Mouse (Mus musculus) forebrain, embryonic 14.5 days (tissue): ENCODE results near the gene Cd302. TPM values are rescaled to one million over a fixed set of nuclear protein-coding genes. Genes with fewer than 3 reads are reported as not detected.

Experiments
- ATAC-seq: fragments of 200-750 bp; cut with Nextera tagmentation; 2 replicates; pipeline ENCODE4 v1.8.0; 2017; ENCODE audit warnings: mild to moderate bottlenecking, moderate library complexity
- DNase-seq: peaks from one replicate; pipeline ENCODE4 v3.0.0-alpha.2; 2015; ENCODE audit warnings: low spot score
- H3K27ac ChIP-seq: fragments of 300-500 bp; sonication (generic); 2 replicates; pipeline ENCODE4 v1.5.1; 2014; ENCODE audit warnings: low read depth, mild to moderate bottlenecking, control low read depth, low read length, moderate library complexity
- H3K27me3 ChIP-seq: fragments of 300-500 bp; sonication (generic); replicated peaks from 2 replicates; pipeline ENCODE4 v1.6.1; 2014; ENCODE audit warnings: low read length, control low read depth, mixed read lengths; ENCODE audit not compliant: control insufficient read depth, insufficient read depth
- H3K36me3 ChIP-seq: fragments of 300-500 bp; sonication (generic); 2 replicates; pipeline ENCODE4 v1.6.1; 2014; ENCODE audit warnings: low read length, control low read depth; ENCODE audit not compliant: control insufficient read depth, insufficient read depth
- H3K4me1 ChIP-seq: fragments of 300-500 bp; sonication (generic); 2 replicates; pipeline ENCODE4 v1.6.1; 2014; ENCODE audit warnings: antibody characterized with exemption, low read length, control low read depth; ENCODE audit not compliant: control insufficient read depth, insufficient read depth
- H3K4me2 ChIP-seq: fragments of 300-500 bp; sonication (generic); 2 replicates; pipeline ENCODE4 v1.6.1; 2014; ENCODE audit warnings: mild to moderate bottlenecking, control low read depth, low read length
- H3K4me3 ChIP-seq: fragments of 300-500 bp; sonication (generic); 2 replicates; pipeline ENCODE4 v1.5.1; 2014; ENCODE audit warnings: low read depth, low read length, control low read depth
- H3K9ac ChIP-seq: fragments of 300-500 bp; sonication (generic); 2 replicates; pipeline ENCODE4 v1.6.1; 2014; ENCODE audit warnings: mild to moderate bottlenecking, low read length, control low read depth, moderate library complexity
- H3K9me3 ChIP-seq: fragments of 300-500 bp; sonication (generic); replicated peaks from 2 replicates; pipeline ENCODE4 v1.6.1; 2016; ENCODE audit warnings: low read length, control low read depth, mixed read lengths; ENCODE audit not compliant: control insufficient read depth
- WGBS: fragments of 180-500 bp; shearing (Covaris S2); extraction: QIAGEN DNeasy Blood & Tissue Kit; methylation state at CpG from one replicate; pipeline ENCODE4 v1.1.7; 2014; 5-methylcytosine and 5-hydroxymethylcytosine counted together
- polyA plus RNA-seq: library from polyadenylated mRNA; unstranded; fragments of >200 nt; fragmentation: Nextera tagmentation; extraction: Ambion mirVana; gene quantifications from 2 replicates; pipeline ENCODE4 v1.2.1, GENCODE M21; 2014

The Cd302 gene
- polyA plus RNA-seq, 1 experiment from 2014 or later, result 12.6 TPM

- 90% methylated on average over 2 of the region's 2 CpGs for WGBS
- Histone ChIP-seq H3K4me3 (no peak overlapping the region), H3K36me3 (peaks cover 46% of the 10 kb centered on the region), H3K4me2 (no peak overlapping the region), H3K4me1 (no peaks in the 10 kb centered on the region), H3K9me3 (no peaks in the 10 kb centered on the region), H3K27me3 (no peaks in the 10 kb centered on the region), H3K9ac (no peak overlapping the region), H3K27ac (no peak overlapping the region)
- no peak for DNase-seq
- no peak for ATAC-seq
Measured at GRCm38 (mm10) chr2:60230361-60230760, 53.9 kb downstream of the Cd302 start.

GRCm38 (mm10) chr2:60228470-60228869 is 55.8 kb downstream of the Cd302 start:
- H3K4me2 ChIP-seq, result no peak overlapping the region
- no peak overlapping the region for H3K4me3 ChIP-seq
- WGBS, result 19% methylated on average over 1 of the region's 1 CpGs
- H3K9me3 ChIP-seq, result no peaks in the 10 kb centered on the region
- no peak overlapping the region for H3K9ac ChIP-seq
- DNase-seq (no peak), ATAC-seq (no peak)
- no peaks in the 10 kb centered on the region for H3K27me3 ChIP-seq
- H3K27ac ChIP-seq, result no peak overlapping the region
- H3K36me3 ChIP-seq, result peaks cover 31% of the 10 kb centered on the region
- no peaks in the 10 kb centered on the region for H3K4me1 ChIP-seq

- DNase-seq, result no peak
- H3K4me1 ChIP-seq, result no peaks in the 10 kb centered on the region
- no peaks in the 10 kb centered on the region for H3K27me3 ChIP-seq
- H3K4me2 ChIP-seq, result no peak overlapping the region
- 77% methylated on average over 1 of the region's 1 CpGs for WGBS
- H3K4me3 ChIP-seq, result no peak overlapping the region
- H3K9ac ChIP-seq, result no peak overlapping the region
- no peaks in the 10 kb centered on the region for H3K36me3 ChIP-seq
- H3K27ac ChIP-seq, result no peak overlapping the region
- H3K9me3 ChIP-seq, result no peaks in the 10 kb centered on the region
- no peak for ATAC-seq
Measured at GRCm38 (mm10) chr2:60223489-60223888, 60.8 kb downstream of the Cd302 start.

DNA sequence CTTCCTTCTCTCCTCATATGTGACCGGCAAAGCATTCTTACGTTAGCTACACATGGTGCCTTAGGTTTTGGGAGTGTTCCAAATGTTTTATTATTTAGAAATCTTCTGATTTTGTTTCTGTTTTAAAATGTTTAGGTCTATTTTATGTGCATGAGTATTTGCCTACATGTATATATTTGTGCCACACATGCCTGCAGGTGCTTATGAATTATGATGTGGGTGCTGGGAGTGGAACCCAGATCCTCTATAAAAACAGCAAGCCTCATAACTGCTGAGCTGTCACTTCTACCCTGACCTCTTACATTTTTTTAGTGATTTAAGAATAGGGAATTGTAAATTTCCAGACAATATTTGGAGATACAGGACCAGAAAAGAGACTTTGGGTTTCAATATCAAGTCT is 62.3 kb downstream of the Cd302 start:
- no peak for ATAC-seq
- H3K27me3 ChIP-seq, result no peaks in the 10 kb centered on the region
- no peak overlapping the region for H3K4me2 ChIP-seq
- no peaks in the 10 kb centered on the region for H3K9me3 ChIP-seq
- no peak for DNase-seq
- no peak overlapping the region for H3K4me3 ChIP-seq
- no peaks in the 10 kb centered on the region for H3K4me1 ChIP-seq
- H3K36me3 ChIP-seq, result no peaks in the 10 kb centered on the region
- H3K27ac ChIP-seq, result no peak overlapping the region
- 88% methylated on average over 2 of the region's 2 CpGs for WGBS
- no peak overlapping the region for H3K9ac ChIP-seq

GRCm38 (mm10) chr2:60221236-60221635 is 63.1 kb downstream of the Cd302 start:
- Histone ChIP-seq H3K36me3 (no peaks in the 10 kb centered on the region), H3K9me3 (no peaks in the 10 kb centered on the region), H3K9ac (no peak overlapping the region), H3K27ac (no peak overlapping the region), H3K27me3 (no peaks in the 10 kb centered on the region), H3K4me2 (no peak overlapping the region), H3K4me3 (no peak overlapping the region), H3K4me1 (no peaks in the 10 kb centered on the region)
- ATAC-seq (no peak), DNase-seq (no peak)
- WGBS, result 83% methylated on average over 6 of the region's 6 CpGs

DNA sequence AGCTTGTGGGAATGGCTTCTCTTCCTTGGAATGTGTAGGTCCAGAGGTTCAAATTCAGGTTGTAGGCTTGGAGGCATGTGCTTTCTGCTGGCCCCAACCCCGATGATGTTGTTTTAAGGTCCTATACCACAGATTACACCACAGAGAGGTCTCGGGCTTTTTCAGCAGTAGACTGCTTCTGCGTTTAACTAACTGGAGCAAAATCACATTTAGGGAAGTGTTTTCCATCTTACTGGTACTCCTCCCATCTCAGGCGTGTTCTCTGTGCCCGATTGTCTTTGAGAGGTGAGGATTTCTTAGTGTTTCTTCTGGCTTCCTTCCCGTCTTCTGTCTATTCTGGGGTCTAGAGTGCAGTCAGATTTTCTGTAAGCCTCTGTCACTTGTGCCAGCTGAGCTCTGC is 66.7 kb downstream of the Cd302 start:
- Histone ChIP-seq H3K4me2 (no peak overlapping the region), H3K4me1 (peaks cover 7% of the 10 kb centered on the region), H3K36me3 (no peaks in the 10 kb centered on the region; the same call in 1 of the 2 replicates), H3K27ac (no peak overlapping the region), H3K27me3 (no peaks in the 10 kb centered on the region), H3K9ac (no peak overlapping the region), H3K9me3 (no peaks in the 10 kb centered on the region), H3K4me3 (no peak overlapping the region)
- DNase-seq (no peak), ATAC-seq (no peak)
- 90% methylated on average over 6 of the region's 6 CpGs for WGBS

GRCm38 (mm10) chr2:60216547-60217153 is 67.6 kb downstream of the Cd302 start:
- no peak for DNase-seq
- H3K36me3 ChIP-seq, result no peaks in the 10 kb centered on the region; the same call in 1 of the 2 replicates
- no peaks in the 10 kb centered on the region for H3K27me3 ChIP-seq
- ATAC-seq, result no peak
- 93% methylated on average over 4 of the region's 4 CpGs for WGBS
- H3K4me1 ChIP-seq, result peaks cover 14% of the 10 kb centered on the region
- H3K9ac ChIP-seq, result no peak overlapping the region
- no peaks in the 10 kb centered on the region for H3K9me3 ChIP-seq
- no peak overlapping the region for H3K4me2 ChIP-seq
- H3K27ac ChIP-seq, result no peak overlapping the region
- H3K4me3 ChIP-seq, result no peak overlapping the region

- Histone ChIP-seq H3K27ac (no peak overlapping the region), H3K9me3 (no peaks in the 10 kb centered on the region), H3K27me3 (no peaks in the 10 kb centered on the region), H3K4me1 (peaks cover 22% of the 10 kb centered on the region), H3K4me3 (no peak overlapping the region), H3K36me3 (no peaks in the 10 kb centered on the region; the same call in 1 of the 2 replicates), H3K9ac (no peak overlapping the region), H3K4me2 (no peak overlapping the region)
- ATAC-seq (no peak), DNase-seq (no peak)
- 96% methylated on average over 2 of the region's 2 CpGs for WGBS
Measured at GRCm38 (mm10) chr2:60214683-60215082, 69.6 kb downstream of the Cd302 start.

- no peak for ATAC-seq
- DNase-seq, result no peak
- peaks cover 22% of the 10 kb centered on the region for H3K4me1 ChIP-seq
Measured at GRCm38 (mm10) chr2:60212488-60212887, 71.8 kb downstream of the Cd302 start.

More at GRCm38 (mm10) chr2:60212488-60212887, 71.8 kb downstream of the Cd302 start:
- Histone ChIP-seq H3K4me3 (no peak overlapping the region), H3K36me3 (no peaks in the 10 kb centered on the region; the same call in 1 of the 2 replicates), H3K9me3 (no peaks in the 10 kb centered on the region), H3K27ac (no peak overlapping the region), H3K27me3 (no peaks in the 10 kb centered on the region), H3K4me2 (no peak overlapping the region), H3K9ac (no peak overlapping the region)
